Mouse (Mus musculus) myocyte (in vitro differentiated cells): Measurements from ENCODE around the gene Luc7l3. TPM values are rescaled to one million over a fixed set of nuclear protein-coding genes. Genes with fewer than 3 reads are reported as not detected.

Experiments
- H3K27me3 ChIP-seq: one replicate; pipeline ENCODE4 v1.6.1; 2011; ENCODE audit not compliant: control insufficient read depth, insufficient read depth, insufficient read length
- H3K36me3 ChIP-seq: one replicate; pipeline ENCODE4 v1.6.1; 2011; ENCODE audit not compliant: control insufficient read depth, insufficient read depth
- H3K4me2 ChIP-seq: one replicate; pipeline ENCODE4 v1.6.1; 2011; ENCODE audit warnings: low read depth, control low read depth
- H3K4me3 ChIP-seq: one replicate; pipeline ENCODE4 v1.5.1; 2011; ENCODE audit warnings: mild to moderate bottlenecking, control low read depth, moderate library complexity
- H3K79me2 ChIP-seq: one replicate; pipeline ENCODE4 v1.6.1; 2011; ENCODE audit not compliant: control insufficient read depth, insufficient read depth
- H3ac ChIP-seq: one replicate; pipeline ENCODE4 v1.6.1; 2011; ENCODE audit not compliant: control insufficient read depth, insufficient read length
- CEBPB ChIP-seq: IDR thresholded peaks from 2 replicates; pipeline ENCODE4 v1.6.1; 2011; ENCODE audit warnings: mild to moderate bottlenecking, moderate library complexity; ENCODE audit not compliant: poor library complexity, insufficient read depth, severe bottlenecking
- E2F4 ChIP-seq: IDR thresholded peaks from one replicate; pipeline ENCODE4 v1.6.1; 2011; ENCODE audit warnings: mild to moderate bottlenecking, control low read depth, moderate library complexity; ENCODE audit not compliant: insufficient read depth
- MAX ChIP-seq: IDR thresholded peaks from one replicate; pipeline ENCODE4 v1.6.1; 2011; ENCODE audit warnings: low read depth, mild to moderate bottlenecking, control low read depth
- MYOD1 ChIP-seq, 3 experiments: IDR thresholded peaks; one replicate each; pipeline ENCODE4 v1.6.1; 2011; ENCODE audit warnings: control low read depth in 2 of 3, low read depth in 2 of 3, mild to moderate bottlenecking in 2 of 3, moderate library complexity in 1 of 3; ENCODE audit not compliant: insufficient read length in 2 of 3, control insufficient read depth in 1 of 3
- MYOG ChIP-seq, 3 experiments: IDR thresholded peaks; one replicate each; pipeline ENCODE4 v1.6.1; 2011; ENCODE audit warnings: control low read depth in 2 of 3, low read depth in 2 of 3, mild to moderate bottlenecking in 2 of 3; ENCODE audit not compliant: insufficient read length in 2 of 3, control insufficient read depth in 1 of 3, insufficient read depth in 1 of 3
- POLR2A ChIP-seq: IDR thresholded peaks from one replicate; pipeline ENCODE4 v1.6.1; 2011; ENCODE audit warnings: low read depth, mild to moderate bottlenecking, control low read depth, moderate library complexity; ENCODE audit not compliant: insufficient read length
- POLR2AphosphoS2 ChIP-seq: IDR thresholded peaks from one replicate; pipeline ENCODE4 v1.6.1; 2011; ENCODE audit warnings: low read depth, control low read depth; ENCODE audit not compliant: insufficient read length
- REST ChIP-seq: IDR thresholded peaks from one replicate; pipeline ENCODE4 v1.6.1; 2011; ENCODE audit warnings: mild to moderate bottlenecking, control low read depth, moderate library complexity; ENCODE audit not compliant: insufficient read depth, insufficient read length
- SRF ChIP-seq: IDR thresholded peaks from one replicate; pipeline ENCODE4 v1.6.1; 2011; ENCODE audit warnings: low read depth; ENCODE audit not compliant: control insufficient read depth, insufficient read length
- TCF12 ChIP-seq: IDR thresholded peaks from one replicate; pipeline ENCODE4 v1.6.1; 2011; ENCODE audit warnings: mild to moderate bottlenecking, control low read depth; ENCODE audit not compliant: poor library complexity, insufficient read depth, severe bottlenecking
- TCF3 ChIP-seq: IDR thresholded peaks from one replicate; pipeline ENCODE4 v1.6.1; 2011; ENCODE audit warnings: low read depth, control low read depth; ENCODE audit not compliant: insufficient read length
- USF1 ChIP-seq: IDR thresholded peaks from one replicate; pipeline ENCODE4 v1.6.1; 2011; ENCODE audit warnings: low read depth, mild to moderate bottlenecking, control low read depth, moderate library complexity
- polyA plus RNA-seq: library from polyadenylated mRNA; unstranded; fragments of >200 nt; fragmentation: generic; extraction: Trizol; gene quantifications from one replicate; pipeline ENCODE4 v1.2.1, GENCODE M21; 2012; ENCODE audit warnings: missing spikeins

Gene Luc7l3
- polyA plus RNA-seq, 1 experiment: 15.4 TPM

GRCm38 (mm10) chr11:94327693-94328643 lies 6.2 kb upstream of the Luc7l3 start, which contains the start of gene Ankrd40:
Gene Ankrd40 (plus strand): TSS chr11:94328001.
- peak within 1 kb of the TSS; percentile 94 for H3ac ChIP-seq
- TF ChIP-seq MYOG (IDR thresholded peaks at IDR 0.05; ENCODE audit: control insufficient read depth in 1 of 3, insufficient read depth in 1 of 3, insufficient read length in 2 of 3, low read depth in 2 of 3) (peak in 2 of 3 experiments; percentile 9 to 55), USF1 (no peak), POLR2A (peak; percentile 73), MYOD1 (IDR thresholded peaks at IDR 0.05; ENCODE audit: control insufficient read depth in 1 of 3, insufficient read length in 2 of 3, low read depth in 2 of 3) (peak in 1 of 3 experiments; percentile 23), SRF (no peak), TCF3 (no peak), CEBPB (no peak), POLR2AphosphoS2 (peak; percentile 53), MAX (no peak), TCF12 (no peak), E2F4 (no peak)
- peaks cover 43% of the 10 kb centered on the region for H3K79me2 ChIP-seq
- peaks cover 11% of the 10 kb centered on the region for H3K36me3 ChIP-seq
- H3K4me3 ChIP-seq: peak within 1 kb of the TSS; percentile 53
- H3K27me3 ChIP-seq: no peaks in the 10 kb centered on the region
- H3K4me2 ChIP-seq: peak within 1 kb of the TSS; percentile 94

- H3K4me3 ChIP-seq: peak overlapping the region; percentile 53
Measured at GRCm38 (mm10) chr11:94326961-94327411, 5.2 kb upstream of the Luc7l3 start.

GRCm38 (mm10) chr11:94324618-94325017 lies 2.8 kb upstream of the Luc7l3 start:
- no peak overlapping the region for H3K4me3 ChIP-seq
- H3K36me3 ChIP-seq: no peaks in the 10 kb centered on the region
- H3K4me2 ChIP-seq: peak overlapping the region; percentile 57
- H3K79me2 ChIP-seq: peaks cover 33% of the 10 kb centered on the region
- no peaks in the 10 kb centered on the region for H3K27me3 ChIP-seq
- TF ChIP-seq USF1: no peak
- no peak overlapping the region for H3ac ChIP-seq

More at GRCm38 (mm10) chr11:94326961-94327411, 5.2 kb upstream of the Luc7l3 start:
- Histone ChIP-seq H3K36me3 (peaks cover 10% of the 10 kb centered on the region), H3K4me2 (peak overlapping the region; percentile 88), H3K27me3 (no peaks in the 10 kb centered on the region), H3K79me2 (peaks cover 37% of the 10 kb centered on the region), H3ac (no peak overlapping the region)
- no peak for TF ChIP-seq TCF12
- no peak for TF ChIP-seq TCF3

GRCm38 (mm10) chr11:94323271-94323925 lies 1.6 kb upstream of the Luc7l3 start:
- H3K79me2 ChIP-seq: peaks cover 33% of the 10 kb centered on the region
- TF ChIP-seq POLR2AphosphoS2 (no peak), MYOG (IDR thresholded peaks at IDR 0.05; ENCODE audit: control insufficient read depth in 1 of 3, insufficient read depth in 1 of 3, insufficient read length in 2 of 3, low read depth in 2 of 3) (no peak), CEBPB (no peak), E2F4 (no peak), REST (no peak), POLR2A (no peak), USF1 (no peak), MAX (no peak), SRF (no peak), TCF12 (no peak), MYOD1 (IDR thresholded peaks at IDR 0.05; ENCODE audit: control insufficient read depth in 1 of 3, insufficient read length in 2 of 3, low read depth in 2 of 3) (no peak), TCF3 (no peak)
- no peak overlapping the region for H3K4me3 ChIP-seq
- H3K27me3 ChIP-seq: no peaks in the 10 kb centered on the region
- peak overlapping the region; percentile 97 for H3K4me2 ChIP-seq
- H3ac ChIP-seq: no peak overlapping the region
- no peaks in the 10 kb centered on the region for H3K36me3 ChIP-seq

GRCm38 (mm10) chr11:94322636-94323035 lies 848 bp upstream of the Luc7l3 start:
- Histone ChIP-seq H3K4me2 (peak overlapping the region; percentile 97), H3ac (peak overlapping the region; percentile 73), H3K36me3 (no peaks in the 10 kb centered on the region), H3K4me3 (peak overlapping the region; percentile 81), H3K79me2 (peaks cover 40% of the 10 kb centered on the region), H3K27me3 (no peaks in the 10 kb centered on the region)
- no peak for TF ChIP-seq MYOG (IDR thresholded peaks at IDR 0.05; ENCODE audit: control insufficient read depth in 1 of 3, insufficient read depth in 1 of 3, insufficient read length in 2 of 3, low read depth in 2 of 3)
- no peak for TF ChIP-seq MAX
- TF ChIP-seq E2F4: no peak
- no peak for TF ChIP-seq CEBPB
- TF ChIP-seq POLR2A: no peak
- TF ChIP-seq TCF12: no peak
- no peak for TF ChIP-seq REST
- TF ChIP-seq POLR2AphosphoS2: no peak
- no peak for TF ChIP-seq SRF
- TF ChIP-seq MYOD1 (IDR thresholded peaks at IDR 0.05; ENCODE audit: control insufficient read depth in 1 of 3, insufficient read length in 2 of 3, low read depth in 2 of 3): no peak
- no peak for TF ChIP-seq USF1
- no peak for TF ChIP-seq TCF3
